Mouse (Mus musculus): ENCODE data around the gene Cfap298.

Cfap298 gene

GRCm38 (mm10) chr16:90934687-90935328, at the start of gene Cfap298:
Gene Cfap298 (minus strand): TSS chr16:90935114.
- peak; percentile 95 for DNase-seq (ENCODE audit: low spot score)

GRCm38 (mm10) chr16:90971004-90971403, 36.1 kb upstream of the Cfap298 start:
- no peak for DNase-seq (ENCODE audit: low spot score)

DNA sequence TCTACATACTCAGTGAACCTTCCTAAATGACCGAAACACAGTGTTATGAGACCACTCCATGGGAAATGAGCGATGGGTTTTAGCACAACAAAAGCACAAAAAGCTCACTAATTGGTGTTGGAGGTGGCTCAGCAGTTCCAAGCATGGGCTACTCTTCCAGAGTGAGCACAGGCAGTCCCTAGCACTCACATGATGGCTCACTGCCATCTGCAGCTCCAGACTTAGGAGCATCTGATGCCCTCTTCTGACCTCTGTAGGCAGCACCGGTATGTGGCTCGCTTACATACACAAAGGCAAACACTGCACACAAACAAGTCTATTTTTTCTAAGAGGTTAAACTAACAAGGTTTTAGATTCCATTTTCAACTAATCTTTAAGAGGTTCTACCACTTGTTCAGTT, 31.3 kb upstream of the Cfap298 start:
- DNase-seq (ENCODE audit: low spot score): no peak

- DNase-seq (ENCODE audit: low spot score): no peak
These were observed 29.4 kb upstream of the Cfap298 start for GRCm38 (mm10) chr16:90964302-90964701.

DNA sequence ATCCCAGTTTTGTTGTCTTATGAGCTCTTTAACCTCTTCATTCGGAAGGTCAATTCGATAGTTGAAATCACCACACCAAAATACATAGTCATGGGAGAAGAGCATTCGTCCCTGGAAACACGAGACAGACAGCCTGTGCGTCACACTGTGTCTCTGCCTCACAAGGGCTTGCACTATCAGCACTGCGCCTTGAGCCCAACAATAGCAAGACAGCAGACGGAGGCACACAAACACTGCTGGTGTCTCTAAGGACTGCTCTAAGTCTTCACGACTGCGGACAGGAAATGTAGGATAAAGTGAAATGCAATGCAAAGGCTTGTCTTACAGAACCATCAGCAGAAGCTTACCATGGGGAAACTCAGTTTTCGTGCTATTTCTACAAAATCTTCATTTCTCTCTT, 29.0 kb upstream of the Cfap298 start:
- DNase-seq (ENCODE audit: low spot score): no peak

GRCm38 (mm10) chr16:90963231-90963630, 28.3 kb upstream of the Cfap298 start:
- no peak for DNase-seq (ENCODE audit: low spot score)

DNA sequence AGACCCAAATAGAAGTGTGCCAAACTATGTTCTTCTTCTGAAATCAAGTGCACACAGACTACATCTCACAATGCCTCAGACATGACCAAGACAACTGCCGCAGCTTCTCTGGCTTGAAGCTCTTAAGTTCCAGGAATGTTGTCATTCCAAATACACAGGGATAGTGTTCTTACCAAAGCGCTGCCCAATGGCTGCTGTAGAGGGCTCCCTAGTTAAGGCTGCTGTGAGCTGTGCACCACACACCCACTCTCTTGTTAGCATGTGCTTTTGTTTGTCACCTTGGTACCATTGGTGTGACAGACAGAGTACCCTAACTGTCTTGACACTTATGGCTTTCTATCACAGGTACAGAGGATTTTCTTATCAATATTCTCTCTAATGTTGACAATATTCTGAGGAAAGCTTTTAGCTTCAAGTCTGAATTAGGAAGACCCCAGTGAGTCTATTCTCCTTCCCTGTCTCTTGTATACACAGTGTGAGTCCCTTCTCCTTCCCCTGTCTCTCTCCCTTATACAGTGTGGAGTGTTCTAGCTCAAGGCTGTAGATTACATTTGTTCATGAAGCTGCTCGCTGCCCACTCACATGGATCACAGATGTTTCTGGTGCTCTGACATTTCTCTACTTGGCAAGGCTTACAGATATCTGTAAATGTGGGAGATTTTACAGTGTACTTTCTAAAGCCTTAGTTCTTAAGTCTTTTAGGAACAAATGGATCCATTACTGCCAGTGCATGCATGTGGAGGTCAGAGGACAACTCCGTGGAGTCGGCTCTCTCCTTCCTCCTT, 23.6 kb upstream of the Cfap298 start:
- no peak for DNase-seq (ENCODE audit: low spot score)

DNA sequence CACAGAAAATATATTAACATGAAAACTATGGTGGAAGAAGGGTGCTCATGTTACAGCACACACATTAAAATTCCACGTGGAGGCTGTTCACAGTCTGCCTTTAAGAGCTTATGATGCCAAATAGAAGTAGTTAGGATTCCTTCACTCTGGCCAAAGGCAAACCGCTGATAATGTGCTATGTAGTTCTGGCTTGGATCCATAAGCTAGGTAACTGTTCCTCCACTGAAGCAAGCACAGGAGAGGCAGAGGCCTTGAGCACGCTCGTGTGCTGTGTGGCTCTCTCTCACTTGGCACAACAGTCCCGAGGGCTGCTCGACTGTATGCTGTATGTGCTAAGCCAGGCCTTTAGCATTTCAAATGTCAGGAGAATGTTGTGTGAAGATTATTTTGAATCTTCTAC, 20.6 kb upstream of the Cfap298 start:
- DNase-seq (ENCODE audit: low spot score): no peak

DNA sequence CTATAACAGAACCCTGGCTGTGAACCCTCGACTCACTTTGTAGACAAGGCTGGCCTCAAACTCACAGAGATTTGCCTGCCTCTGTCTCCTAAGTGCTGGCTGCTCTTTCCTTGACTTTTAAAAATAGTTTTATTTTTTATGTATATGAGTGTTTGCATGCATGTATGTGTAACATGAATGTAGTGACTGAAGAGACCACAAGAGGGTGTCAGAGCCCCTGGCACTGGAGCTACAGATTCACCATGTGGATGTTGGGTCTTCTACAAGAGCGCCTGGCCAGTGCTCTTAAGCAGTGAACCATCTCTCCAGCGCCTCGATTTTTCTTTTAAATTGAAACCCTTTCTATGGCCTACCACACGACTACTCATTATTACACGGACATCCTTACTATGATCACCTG, 18.9 kb upstream of the Cfap298 start:
- no peak for DNase-seq (ENCODE audit: low spot score)

GRCm38 (mm10) chr16:90953147-90953546, 18.2 kb upstream of the Cfap298 start:
- no peak for DNase-seq (ENCODE audit: low spot score)

GRCm38 (mm10) chr16:90950354-90950963, 15.5 kb upstream of the Cfap298 start:
- no peak for DNase-seq (ENCODE audit: low spot score)

DNA sequence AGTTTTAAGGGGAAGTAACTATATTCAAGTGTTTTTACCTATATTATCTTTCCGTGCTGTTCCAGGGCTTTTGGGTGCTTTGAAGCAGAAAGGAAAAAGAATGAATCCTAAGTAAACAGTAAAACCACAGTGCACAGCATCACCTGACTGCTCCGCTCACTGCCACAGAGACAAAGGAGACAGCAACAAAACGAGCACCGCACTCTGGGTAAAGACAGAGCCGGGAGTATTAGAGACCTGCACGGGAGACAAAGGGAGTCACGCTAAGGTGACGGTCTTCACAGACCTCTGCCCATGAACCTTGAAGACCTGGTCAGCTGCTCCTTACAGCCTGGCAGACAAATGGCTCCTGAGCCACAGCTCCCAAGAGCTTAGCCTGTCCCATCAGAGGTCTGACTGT, 12.1 kb upstream of the Cfap298 start:
- no peak for DNase-seq (ENCODE audit: low spot score)

GRCm38 (mm10) chr16:90941246-90941645, 6.3 kb upstream of the Cfap298 start:
- no peak for DNase-seq (ENCODE audit: low spot score)

DNA sequence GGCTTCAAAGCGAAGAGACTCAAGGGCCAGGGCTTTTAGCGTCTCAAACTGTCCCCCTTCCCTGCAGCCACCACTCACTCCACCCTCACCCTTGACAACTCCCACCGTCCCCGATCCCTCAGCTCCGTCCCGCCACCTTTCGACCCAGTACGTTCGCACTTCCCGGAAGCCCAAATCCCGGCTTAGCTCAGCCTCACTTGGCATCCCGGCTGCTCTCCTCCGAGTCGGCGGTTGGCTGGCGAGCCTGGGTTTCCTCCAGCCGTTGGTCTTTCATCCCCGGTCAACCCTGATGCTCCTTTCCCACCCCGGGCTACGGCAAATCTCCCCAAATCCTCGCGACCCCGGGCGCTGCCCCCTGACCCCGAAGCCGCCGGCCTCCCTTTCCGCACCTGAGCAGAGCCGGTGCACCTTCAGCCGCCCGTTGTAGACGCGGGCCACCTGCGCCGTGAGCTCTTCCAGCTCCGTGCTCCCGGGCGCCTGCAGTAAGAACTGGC, 674 bp downstream of the Cfap298 start:
- DNase-seq (ENCODE audit: low spot score): no peak

- no peak for DNase-seq (ENCODE audit: low spot score)
These were observed 1.3 kb downstream of the Cfap298 start for GRCm38 (mm10) chr16:90933534-90934176.

GRCm38 (mm10) chr16:90927446-90927845, 7.5 kb downstream of the Cfap298 start:
- DNase-seq (ENCODE audit: low spot score): no peak

- DNase-seq (ENCODE audit: low spot score): no peak
These were observed 9.5 kb downstream of the Cfap298 start for GRCm38 (mm10) chr16:90925461-90925860.

GRCm38 (mm10) chr16:90924606-90925370, 10.1 kb downstream of the Cfap298 start:
- DNase-seq (ENCODE audit: low spot score): peak; percentile 46

- DNase-seq (ENCODE audit: low spot score): no peak
These were observed 13.3 kb downstream of the Cfap298 start for GRCm38 (mm10) chr16:90921471-90922159.

- no peak for DNase-seq (ENCODE audit: low spot score)
These were observed 17.8 kb downstream of the Cfap298 start for GRCm38 (mm10) chr16:90917156-90917555.

GRCm38 (mm10) chr16:90916040-90916481, 18.9 kb downstream of the Cfap298 start:
- no peak for DNase-seq (ENCODE audit: low spot score)
